Mouse (Mus musculus) MEL (cell line): ENCODE results near the gene Gm21293.

Experiments
- CTCF ChIP-seq, 3 experiments: IDR thresholded peaks in 2 of 3; conservative IDR thresholded peaks in 1 of 3; 2 replicates each; pipeline ENCODE4 v1.5.1; 2011 to 2012; ENCODE audit warnings: low read length in 3 of 3, low read depth in 2 of 3, mild to moderate bottlenecking in 2 of 3, improper control_type of control experiment in 1 of 3, inconsistent platforms in 1 of 3, mixed read lengths in 1 of 3, moderate library complexity in 1 of 3; ENCODE audit not compliant: control insufficient read depth in 1 of 3, insufficient read depth in 1 of 3, poor library complexity in 1 of 3, severe bottlenecking in 1 of 3
- POLR2A ChIP-seq, 2 experiments: IDR thresholded peaks; 2 replicates each; pipeline ENCODE4 v1.6.1; 2011 to 2012; ENCODE audit warnings: low read length in 2 of 2, mild to moderate bottlenecking in 2 of 2, control low read depth in 1 of 2, improper control_type of control experiment in 1 of 2, low read depth in 1 of 2, moderate library complexity in 1 of 2; ENCODE audit not compliant: control insufficient read depth in 1 of 2, insufficient read depth in 1 of 2, poor library complexity in 1 of 2
- SIN3A ChIP-seq: IDR thresholded peaks from 2 replicates; pipeline ENCODE4 v1.6.1; 2012; ENCODE audit warnings: low read length, improper control_type of control experiment, inconsistent platforms
- TAL1 ChIP-seq: IDR thresholded peaks from 2 replicates; pipeline ENCODE4 v1.6.1; 2012; ENCODE audit warnings: mild to moderate bottlenecking, inconsistent platforms, low read length, moderate library complexity, mixed read lengths

DNA sequence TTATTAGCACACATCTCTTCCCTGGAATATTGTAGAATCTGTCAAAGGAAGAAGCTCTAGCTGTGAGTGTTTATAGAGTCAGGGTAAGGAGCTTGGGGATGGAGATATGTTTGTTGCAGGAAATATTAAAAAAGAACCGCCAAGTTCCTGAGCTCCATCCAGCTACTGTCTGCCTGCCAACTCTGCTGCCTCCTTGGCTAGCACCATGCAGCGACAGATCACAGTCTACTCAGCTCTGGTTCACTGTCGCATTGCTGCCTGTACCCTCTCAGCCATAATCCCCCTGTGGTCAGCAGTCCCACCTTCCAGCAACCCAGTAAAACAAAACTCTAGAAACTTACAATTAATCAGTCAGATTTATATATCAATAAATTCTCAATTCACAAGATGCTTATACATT is 32.7 kb upstream of the Gm21293 start:
- TF ChIP-seq POLR2A (IDR thresholded peaks at IDR 0.05; ENCODE audit: control insufficient read depth in 1 of 2, insufficient read depth in 1 of 2, low read depth in 1 of 2, low read length in 2 of 2, poor library complexity in 1 of 2) (no peak), TAL1 (no peak), CTCF (IDR thresholded peaks at IDR 0.05 in 2 of 3, conservative IDR thresholded peaks at IDR 0.05 in 1 of 3; ENCODE audit: control insufficient read depth in 1 of 3, insufficient read depth in 1 of 3, low read depth in 2 of 3, low read length in 3 of 3, poor library complexity in 1 of 3, severe bottlenecking in 1 of 3) (no peak), SIN3A (no peak)
